Mouse (Mus musculus): ENCODE data around the gene Tbc1d1. TPM values are rescaled to one million over a fixed set of nuclear protein-coding genes. Genes with fewer than 3 reads are reported as not detected.

Gene Tbc1d1
- polyA plus RNA-seq, 1 experiment from 2014 or later = 11.5 TPM

DNA sequence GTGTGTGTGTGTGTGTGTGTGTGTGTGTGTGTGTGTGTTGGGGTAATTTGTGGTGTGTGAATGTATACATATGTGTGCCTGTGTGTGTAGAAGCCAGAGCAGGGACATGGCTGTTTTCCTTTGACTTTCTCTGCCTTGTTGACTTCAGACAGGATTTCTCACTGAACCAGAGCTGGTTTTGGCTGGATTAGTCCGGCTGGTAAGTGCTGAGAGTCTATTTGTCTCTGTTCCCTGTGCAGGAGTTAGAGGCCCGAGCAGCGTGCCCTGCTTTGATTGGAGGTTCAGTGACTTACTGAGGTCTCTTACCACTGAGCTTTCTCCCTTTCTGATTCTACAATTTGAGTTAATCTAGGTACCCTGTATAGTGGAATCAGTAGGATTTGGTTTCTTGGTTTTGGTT, 109.8 kb downstream of the Tbc1d1 start:
- no peaks in the 10 kb centered on the region; the same call in none of the 2 replicates for H3K36me3 ChIP-seq (ENCODE audit: control insufficient read depth, insufficient read depth, low read length)
- 0 out of 2 replicates have a peak, but pooled peaks have one; percentile 43 for ATAC-seq (ENCODE audit: low FRiP score, low TSS enrichment)
- DNase-seq (ENCODE audit: low spot score) = no peak
- no peak for TF ChIP-seq EP300 (optimal IDR thresholded peaks at IDR 0.05)
- WGBS = 82% methylated on average over 3 of the region's 3 CpGs
- H3K9me3 ChIP-seq (ENCODE audit: control insufficient read depth, low read length) = no peaks in the 10 kb centered on the region
- no peak overlapping the region for H3K9ac ChIP-seq (ENCODE audit: low read length)
- H3K27ac ChIP-seq (replicated peaks) = no peak overlapping the region
- no peaks in the 10 kb centered on the region for H3K27me3 ChIP-seq (ENCODE audit: control insufficient read depth, insufficient read depth, low read length)
- H3K4me1 ChIP-seq (replicated peaks; ENCODE audit: control insufficient read depth, insufficient read depth) = no peaks in the 10 kb centered on the region
- H3K4me3 ChIP-seq (ENCODE audit: low read depth, low read length) = no peak overlapping the region
- H3K4me2 ChIP-seq (replicated peaks; ENCODE audit: low read depth) = no peak overlapping the region

DNA sequence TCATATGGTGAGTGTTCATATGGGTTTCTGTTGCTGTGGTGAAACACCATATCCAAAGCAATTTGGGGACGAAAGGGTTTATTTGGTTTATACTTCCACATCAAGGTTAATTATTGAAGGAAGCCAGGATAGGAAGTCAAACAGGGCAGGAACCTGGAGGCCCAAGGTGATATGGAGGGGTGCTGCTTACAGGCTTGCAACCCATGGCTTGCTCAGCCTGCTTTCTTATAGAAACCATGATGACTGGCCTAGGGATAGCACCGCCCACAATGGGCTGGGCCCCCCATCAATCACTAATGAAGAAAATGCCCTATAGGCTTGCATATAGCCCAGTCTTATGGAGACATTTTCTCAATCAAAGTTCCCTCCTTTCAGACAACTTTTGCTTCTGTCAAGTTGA, 110.4 kb downstream of the Tbc1d1 start:
- Histone ChIP-seq H3K36me3 (ENCODE audit: control insufficient read depth, insufficient read depth, low read length) (peaks cover 4% of the 10 kb centered on the region), H3K4me1 (replicated peaks; ENCODE audit: control insufficient read depth, insufficient read depth) (no peaks in the 10 kb centered on the region), H3K4me3 (ENCODE audit: low read depth, low read length) (no peak overlapping the region), H3K9me3 (ENCODE audit: control insufficient read depth, low read length) (no peaks in the 10 kb centered on the region), H3K27me3 (ENCODE audit: control insufficient read depth, insufficient read depth, low read length) (no peaks in the 10 kb centered on the region), H3K4me2 (replicated peaks; ENCODE audit: low read depth) (no peak overlapping the region), H3K27ac (replicated peaks) (no peak overlapping the region), H3K9ac (ENCODE audit: low read length) (no peak overlapping the region)
- WGBS = 83% methylated on average over 2 of the region's 2 CpGs
- no peak for TF ChIP-seq EP300 (optimal IDR thresholded peaks at IDR 0.05)
- no peak for TF ChIP-seq CTCF (IDR thresholded peaks at IDR 0.05; ENCODE audit: low read depth)
- ATAC-seq (ENCODE audit: low FRiP score, low TSS enrichment) (peak; percentile 56; the same call in 1 of the 2 replicates), DNase-seq (ENCODE audit: low spot score) (peak; percentile 34)

DNA sequence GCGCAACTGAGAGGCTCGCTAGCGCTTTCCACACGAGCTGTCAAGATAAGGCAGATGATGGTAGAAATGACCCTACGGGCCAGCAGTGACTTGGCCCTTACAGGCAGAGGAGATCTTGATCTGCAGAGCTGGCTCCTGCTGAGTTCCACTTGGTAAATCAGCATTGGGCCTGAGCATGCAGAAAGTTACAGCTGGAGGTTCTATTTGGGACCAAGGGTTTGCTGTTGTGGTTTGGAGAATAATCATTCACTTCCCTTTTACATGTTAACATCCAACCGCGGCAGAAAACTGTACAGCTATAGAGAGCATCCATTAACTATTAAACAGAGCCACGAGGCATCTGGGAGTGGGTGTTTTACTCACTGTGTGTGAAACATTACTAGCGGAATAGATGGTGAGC, 111.2 kb downstream of the Tbc1d1 start:
- Histone ChIP-seq H3K9ac (ENCODE audit: low read length) (no peak overlapping the region), H3K27ac (replicated peaks) (no peak overlapping the region), H3K9me3 (ENCODE audit: control insufficient read depth, low read length) (no peaks in the 10 kb centered on the region), H3K27me3 (ENCODE audit: control insufficient read depth, insufficient read depth, low read length) (no peaks in the 10 kb centered on the region), H3K4me2 (replicated peaks; ENCODE audit: low read depth) (no peak overlapping the region), H3K36me3 (ENCODE audit: control insufficient read depth, insufficient read depth, low read length) (peaks cover 6% of the 10 kb centered on the region), H3K4me1 (replicated peaks; ENCODE audit: control insufficient read depth, insufficient read depth) (no peaks in the 10 kb centered on the region), H3K4me3 (ENCODE audit: low read depth, low read length) (no peak overlapping the region)
- WGBS = 78% methylated on average over 9 of the region's 9 CpGs
- TF ChIP-seq CTCF (IDR thresholded peaks at IDR 0.05; ENCODE audit: low read depth) (no peak), EP300 (optimal IDR thresholded peaks at IDR 0.05) (no peak)
- ATAC-seq (ENCODE audit: low FRiP score, low TSS enrichment) (no peak), DNase-seq (ENCODE audit: low spot score) (no peak)

GRCm38 (mm10) chr5:64269669-64270068, 113.6 kb downstream of the Tbc1d1 start:
- DNase-seq (ENCODE audit: low spot score) = no peak
- Histone ChIP-seq H3K9ac (ENCODE audit: low read length) (no peak overlapping the region), H3K4me2 (replicated peaks; ENCODE audit: low read depth) (no peak overlapping the region), H3K27me3 (ENCODE audit: control insufficient read depth, insufficient read depth, low read length) (no peaks in the 10 kb centered on the region), H3K9me3 (ENCODE audit: control insufficient read depth, low read length) (no peaks in the 10 kb centered on the region), H3K4me1 (replicated peaks; ENCODE audit: control insufficient read depth, insufficient read depth) (no peaks in the 10 kb centered on the region), H3K36me3 (ENCODE audit: control insufficient read depth, insufficient read depth, low read length) (peaks cover 6% of the 10 kb centered on the region), H3K27ac (replicated peaks) (no peak overlapping the region), H3K4me3 (ENCODE audit: low read depth, low read length) (no peak overlapping the region)
- no peak for ATAC-seq (ENCODE audit: low FRiP score, low TSS enrichment)
- WGBS = 41% methylated on average over 7 of the region's 7 CpGs
- TF ChIP-seq EP300 (optimal IDR thresholded peaks at IDR 0.05) (no peak), CTCF (IDR thresholded peaks at IDR 0.05; ENCODE audit: low read depth) (no peak)

DNA sequence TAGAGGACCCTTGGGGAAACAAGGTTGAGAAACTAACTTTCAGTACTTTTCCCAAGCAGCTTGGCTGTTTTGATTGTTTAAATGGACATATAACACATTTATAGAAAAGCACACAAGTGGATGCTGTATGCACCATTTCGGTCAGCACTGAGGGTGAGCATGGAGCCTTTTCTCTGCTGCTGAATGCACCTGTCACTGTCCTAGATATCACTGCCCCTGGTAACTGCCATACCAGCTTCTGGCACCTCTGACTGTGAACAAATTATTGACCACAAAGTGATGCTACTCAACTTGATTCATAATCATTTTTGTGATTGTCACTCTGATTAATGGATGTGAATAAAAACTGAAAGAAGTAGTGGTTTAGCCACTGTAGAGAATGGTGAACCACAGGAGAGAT, 117.4 kb downstream of the Tbc1d1 start:
- WGBS = 86% methylated on average over 1 of the region's 1 CpGs

GRCm38 (mm10) chr5:64274296-64274695, 118.2 kb downstream of the Tbc1d1 start:
- Histone ChIP-seq H3K4me1 (replicated peaks; ENCODE audit: control insufficient read depth, insufficient read depth) (no peaks in the 10 kb centered on the region), H3K9me3 (ENCODE audit: control insufficient read depth, low read length) (no peaks in the 10 kb centered on the region), H3K9ac (ENCODE audit: low read length) (no peak overlapping the region), H3K4me3 (ENCODE audit: low read depth, low read length) (no peak overlapping the region), H3K4me2 (replicated peaks; ENCODE audit: low read depth) (no peak overlapping the region), H3K27me3 (ENCODE audit: control insufficient read depth, insufficient read depth, low read length) (no peaks in the 10 kb centered on the region), H3K27ac (replicated peaks) (no peak overlapping the region), H3K36me3 (ENCODE audit: control insufficient read depth, insufficient read depth, low read length) (peaks cover 8% of the 10 kb centered on the region)
- ATAC-seq (ENCODE audit: low FRiP score, low TSS enrichment) (no peak), DNase-seq (ENCODE audit: low spot score) (no peak)
- TF ChIP-seq CTCF (IDR thresholded peaks at IDR 0.05; ENCODE audit: low read depth) (no peak), EP300 (optimal IDR thresholded peaks at IDR 0.05) (no peak)
- WGBS = 91% methylated on average over 9 of the region's 9 CpGs

More for the DNA sequence above, 117.4 kb downstream of the Tbc1d1 start:
- DNase-seq (ENCODE audit: low spot score) = no peak
- Histone ChIP-seq H3K27me3 (ENCODE audit: control insufficient read depth, insufficient read depth, low read length) (no peaks in the 10 kb centered on the region), H3K9me3 (ENCODE audit: control insufficient read depth, low read length) (no peaks in the 10 kb centered on the region), H3K36me3 (ENCODE audit: control insufficient read depth, insufficient read depth, low read length) (peaks cover 8% of the 10 kb centered on the region), H3K4me2 (replicated peaks; ENCODE audit: low read depth) (no peak overlapping the region), H3K27ac (replicated peaks) (no peak overlapping the region), H3K4me1 (replicated peaks; ENCODE audit: control insufficient read depth, insufficient read depth) (no peaks in the 10 kb centered on the region), H3K4me3 (ENCODE audit: low read depth, low read length) (no peak overlapping the region), H3K9ac (ENCODE audit: low read length) (no peak overlapping the region)
- ATAC-seq (ENCODE audit: low FRiP score, low TSS enrichment) = no peak
- TF ChIP-seq CTCF (IDR thresholded peaks at IDR 0.05; ENCODE audit: low read depth) (no peak), EP300 (optimal IDR thresholded peaks at IDR 0.05) (no peak)
